Mouse (Mus musculus) heart, adult 11 months (tissue): ENCODE measurements around the gene Zbed5.
"Not testable (repeated sequence)": the region's sequence is repeated elsewhere in the genome, so short reads cannot be mapped to it uniquely, and the experiment has no call there.

Experiments
- DNase-seq: peaks from one replicate; pipeline ENCODE4 v3.0.0; 2022

Zbed5 gene

GRCm38 (mm10) chr5:129895198-129896088 is at the start of gene Zbed5:
Zbed5 (plus strand) TSS chr5:129895723.
- DNase-seq: peak; percentile 99

- DNase-seq: peak; percentile 100
These were observed 48.6 kb upstream of the Zbed5 start, which contains the start of gene Sumf2 for GRCm38 (mm10) chr5:129846752-129847557. Sumf2 (plus strand) TSS chr5:129846986.

GRCm38 (mm10) chr5:129847558-129847820 is 48.0 kb upstream of the Zbed5 start:
- DNase-seq: no peak

- DNase-seq: no peak
These were observed 40.4 kb upstream of the Zbed5 start for GRCm38 (mm10) chr5:129855163-129855562.

GRCm38 (mm10) chr5:129856414-129856813 is 39.1 kb upstream of the Zbed5 start:
- DNase-seq: no peak

GRCm38 (mm10) chr5:129862325-129862724 is 33.2 kb upstream of the Zbed5 start:
- DNase-seq: no peak

GRCm38 (mm10) chr5:129864467-129864866 is 31.1 kb upstream of the Zbed5 start:
- no peak for DNase-seq

GRCm38 (mm10) chr5:129865841-129866240 is 29.7 kb upstream of the Zbed5 start:
- DNase-seq: no peak

- DNase-seq: no peak
These were observed 26.1 kb upstream of the Zbed5 start for GRCm38 (mm10) chr5:129869238-129869995.

- DNase-seq: no peak
These were observed 24.3 kb upstream of the Zbed5 start for GRCm38 (mm10) chr5:129871238-129871637.

- DNase-seq: no peak
These were observed 21.6 kb upstream of the Zbed5 start for GRCm38 (mm10) chr5:129873942-129874341.

- no peak for DNase-seq
These were observed 20.4 kb upstream of the Zbed5 start for GRCm38 (mm10) chr5:129875098-129875497.

GRCm38 (mm10) chr5:129877731-129878455 is 17.6 kb upstream of the Zbed5 start:
- peak; percentile 97 for DNase-seq

- peak; percentile 97 for DNase-seq
These were observed 16.6 kb upstream of the Zbed5 start for GRCm38 (mm10) chr5:129878946-129879345.

GRCm38 (mm10) chr5:129879888-129880287 is 15.6 kb upstream of the Zbed5 start:
- no peak for DNase-seq

GRCm38 (mm10) chr5:129886271-129886670 is 9.3 kb upstream of the Zbed5 start:
- peak; percentile 91 for DNase-seq

- DNase-seq: peak; percentile 100
These were observed 8.4 kb upstream of the Zbed5 start, which contains the start of gene Chchd2 for GRCm38 (mm10) chr5:129886911-129887636. Chchd2 (minus strand) TSS chr5:129887470.

GRCm38 (mm10) chr5:129890390-129890789 is 5.1 kb upstream of the Zbed5 start:
- DNase-seq: not testable (repeated sequence)

- DNase-seq: no peak
These were observed 2.9 kb downstream of the Zbed5 start, which contains the start of gene Phkg1 for GRCm38 (mm10) chr5:129898449-129898848. Phkg1 (minus strand) TSS chr5:129898549.

- no peak for DNase-seq
These were observed 12.3 kb downstream of the Zbed5 start for GRCm38 (mm10) chr5:129907775-129908174.

GRCm38 (mm10) chr5:129908242-129908965 is 12.9 kb downstream of the Zbed5 start, which contains the start of gene Nupr1l:
Nupr1l (plus strand) TSS chr5:129908540.
- DNase-seq: peak; percentile 99
